Mouse (Mus musculus) stomach, embryonic 14.5 days (tissue): Measurements from ENCODE around the gene Edil3. TPM values are rescaled to one million over a fixed set of nuclear protein-coding genes. Genes with fewer than 3 reads are reported as not detected.

Source experiments
- ATAC-seq: fragments of 200-750 bp; cut with Nextera tagmentation; 2 replicates; pipeline ENCODE4 v1.8.0; 2017; ENCODE audit warnings: low read depth, moderate TSS enrichment; ENCODE audit not compliant: insufficient number of reproducible peaks, insufficient read depth, low FRiP score
- H3K27ac ChIP-seq: fragments of 300-500 bp; sonication (generic); 2 replicates; pipeline ENCODE4 v1.5.1; 2014; ENCODE audit warnings: mild to moderate bottlenecking, low read length, moderate library complexity, mixed read lengths
- H3K27me3 ChIP-seq: fragments of 300-500 bp; sonication (generic); 2 replicates; pipeline ENCODE4 v1.6.1; 2014; ENCODE audit warnings: low read length, control low read depth, mixed read lengths; ENCODE audit not compliant: control insufficient read depth, insufficient read depth
- H3K36me3 ChIP-seq: fragments of 300-500 bp; sonication (generic); 2 replicates; pipeline ENCODE4 v1.6.1; 2014; ENCODE audit warnings: mild to moderate bottlenecking, control low read depth, low read length, moderate library complexity, mixed read lengths; ENCODE audit not compliant: control insufficient read depth, insufficient read depth
- H3K4me1 ChIP-seq: fragments of 300-500 bp; sonication (generic); 2 replicates; pipeline ENCODE4 v1.6.1; 2014; ENCODE audit warnings: low read length, control low read depth, mixed read lengths; ENCODE audit not compliant: control insufficient read depth, insufficient read depth
- H3K4me2 ChIP-seq: fragments of 300-500 bp; sonication (generic); replicated peaks from 2 replicates; pipeline ENCODE4 v1.6.1; 2014; ENCODE audit warnings: low read depth, low read length, control low read depth
- H3K4me3 ChIP-seq: fragments of 300-500 bp; sonication (generic); 2 replicates; pipeline ENCODE4 v1.5.1; 2014; ENCODE audit warnings: low read depth, low read length, control low read depth
- H3K9ac ChIP-seq: fragments of 300-500 bp; sonication (generic); replicated peaks from 2 replicates; pipeline ENCODE4 v1.6.1; 2014; ENCODE audit warnings: low read depth, mild to moderate bottlenecking, control low read depth, low read length, moderate library complexity, mixed read lengths
- H3K9me3 ChIP-seq: fragments of 300-500 bp; sonication (generic); 2 replicates; pipeline ENCODE4 v1.6.1; 2016; ENCODE audit warnings: low read depth, low read length, control low read depth; ENCODE audit not compliant: control insufficient read depth
- WGBS: fragments of 180-500 bp; shearing (Covaris S2); extraction: QIAGEN DNeasy Blood & Tissue Kit; methylation state at CpG from one replicate; pipeline ENCODE4 v1.1.7; 2014; 5-methylcytosine and 5-hydroxymethylcytosine counted together
- polyA plus RNA-seq: library from polyadenylated mRNA; unstranded; fragments of >200 nt; fragmentation: Nextera tagmentation; extraction: Ambion mirVana; gene quantifications from 2 replicates; pipeline ENCODE4 v1.2.1, GENCODE M21; 2014

Gene Edil3
- polyA plus RNA-seq, 1 experiment from 2014 or later, result 18.2 TPM

DNA sequence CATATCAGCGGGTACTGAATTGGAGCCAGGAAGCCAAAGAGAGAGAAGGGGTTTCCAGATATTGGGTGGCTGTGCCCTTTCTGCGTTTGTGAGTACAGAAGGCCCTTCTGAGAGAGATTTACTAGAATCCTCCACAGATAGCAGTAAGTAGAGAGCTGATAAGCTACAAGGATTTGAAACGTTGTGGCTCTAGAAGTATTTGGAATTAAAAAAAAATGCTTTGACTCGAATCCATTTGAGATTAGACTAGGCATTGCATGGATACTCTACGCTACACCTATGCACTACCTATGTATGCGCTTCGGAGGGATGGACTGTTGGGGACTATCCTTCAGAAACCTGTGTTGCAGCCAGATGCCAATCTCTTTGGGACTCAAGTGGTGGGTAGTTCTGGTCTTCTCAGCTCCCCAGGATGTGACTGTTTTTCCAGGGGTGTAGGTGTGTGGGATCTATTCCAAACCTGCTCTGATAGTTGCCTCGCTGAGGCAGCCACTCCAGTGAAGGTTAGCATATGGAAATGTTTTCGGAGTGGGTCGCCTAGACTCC lies 1.8 kb downstream of the Edil3 start:
- no peaks in the 10 kb centered on the region for H3K4me1 ChIP-seq
- no peak for ATAC-seq
- no peaks in the 10 kb centered on the region for H3K9me3 ChIP-seq
- peak overlapping the region; percentile 18; the same call in 1 of the 2 replicates for H3K9ac ChIP-seq
- H3K4me2 ChIP-seq, result peak overlapping the region; percentile 96
- H3K36me3 ChIP-seq, result no peaks in the 10 kb centered on the region
- 19% methylated on average over 10 of the region's 10 CpGs for WGBS
- no peaks in the 10 kb centered on the region for H3K27me3 ChIP-seq
- no peak overlapping the region for H3K27ac ChIP-seq
- H3K4me3 ChIP-seq, result peak overlapping the region; percentile 59

DNA sequence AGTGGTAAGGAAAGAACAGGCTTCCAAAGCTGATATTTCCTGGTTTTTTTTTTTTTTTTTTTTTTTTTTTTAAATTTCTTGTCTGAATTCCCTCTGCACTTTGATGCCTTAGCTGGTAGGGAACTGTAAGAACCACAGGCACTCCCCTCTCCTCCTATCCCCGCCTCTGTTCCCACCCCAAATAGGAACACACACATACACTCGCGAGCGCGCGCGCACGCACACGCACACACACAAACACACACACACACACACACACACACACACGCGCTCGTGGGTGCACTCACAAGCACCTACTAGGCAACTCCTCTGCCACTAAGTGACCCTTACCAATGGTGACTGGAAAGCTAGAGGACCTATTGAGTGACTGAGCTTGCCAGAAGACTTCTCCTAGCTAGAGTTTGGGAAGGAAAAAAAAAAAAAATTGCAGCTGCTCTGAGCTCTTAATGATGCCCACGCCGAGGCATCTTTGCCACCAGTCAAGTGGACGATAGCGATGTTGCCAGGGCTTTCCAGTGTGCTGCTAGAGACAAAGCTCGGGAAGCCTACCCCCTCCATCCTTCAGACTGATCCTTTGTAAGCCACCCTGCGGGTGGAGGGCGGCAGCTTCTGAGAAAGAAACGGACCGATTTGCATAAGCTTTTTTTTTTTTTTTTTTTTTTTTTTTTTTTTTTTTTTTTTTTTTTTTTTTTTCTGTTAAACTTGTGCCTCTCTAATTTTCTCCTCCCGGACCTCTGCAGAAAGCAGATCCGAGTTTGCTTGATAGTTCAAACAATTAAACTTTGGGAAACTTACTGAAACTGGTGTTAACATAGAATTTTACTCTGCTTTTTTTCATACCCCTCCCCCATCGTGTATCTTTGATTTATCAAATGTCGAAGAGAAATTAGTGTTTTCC lies 2.5 kb downstream of the Edil3 start:
- H3K4me3 ChIP-seq, result peak overlapping the region; percentile 59
- H3K4me2 ChIP-seq, result peak overlapping the region; percentile 96
- H3K4me1 ChIP-seq, result no peaks in the 10 kb centered on the region
- no peak overlapping the region for H3K9ac ChIP-seq
- peak; percentile 54; the same call in 1 of the 2 replicates for ATAC-seq
- H3K27ac ChIP-seq, result no peak overlapping the region
- no peaks in the 10 kb centered on the region for H3K36me3 ChIP-seq
- WGBS, result 2% methylated on average over 25 of the region's 25 CpGs
- H3K9me3 ChIP-seq, result no peaks in the 10 kb centered on the region
- no peaks in the 10 kb centered on the region for H3K27me3 ChIP-seq

DNA sequence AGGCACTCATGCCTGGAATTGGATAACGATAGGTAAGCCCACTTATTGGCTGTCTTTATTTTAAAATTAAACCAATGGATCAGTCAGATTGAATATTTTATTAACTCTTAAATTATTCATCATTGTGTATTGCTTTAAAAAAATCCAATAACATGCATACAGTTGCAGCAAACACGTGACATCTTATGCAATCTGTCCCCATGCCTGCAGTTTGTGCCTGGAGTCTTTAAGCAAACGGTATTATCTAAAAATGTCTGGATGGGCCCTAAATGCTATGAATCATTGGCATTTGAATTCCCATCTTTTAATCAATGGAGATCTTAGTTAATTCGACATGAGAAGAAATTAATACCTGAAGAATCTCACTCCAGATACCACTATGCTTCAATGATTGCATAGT lies 3.2 kb downstream of the Edil3 start:
- 34% methylated on average over 4 of the region's 4 CpGs for WGBS
- Histone ChIP-seq H3K9ac (no peak overlapping the region), H3K9me3 (no peaks in the 10 kb centered on the region), H3K36me3 (no peaks in the 10 kb centered on the region), H3K4me3 (no peak overlapping the region), H3K27ac (no peak overlapping the region), H3K4me1 (no peaks in the 10 kb centered on the region), H3K4me2 (peak overlapping the region; percentile 96; the same call in 1 of the 2 replicates), H3K27me3 (no peaks in the 10 kb centered on the region)
- ATAC-seq, result no peak

- H3K27ac ChIP-seq, result no peak overlapping the region
- WGBS, result 26% methylated on average over 10 of the region's 10 CpGs
- no peak overlapping the region for H3K9ac ChIP-seq
- no peaks in the 10 kb centered on the region for H3K4me1 ChIP-seq
- H3K4me3 ChIP-seq, result no peak overlapping the region
- H3K4me2 ChIP-seq, result peak overlapping the region; percentile 19; the same call in 1 of the 2 replicates
- no peaks in the 10 kb centered on the region for H3K36me3 ChIP-seq
- no peaks in the 10 kb centered on the region for H3K27me3 ChIP-seq
- ATAC-seq, result peak; percentile 14; the same call in 1 of the 2 replicates
- no peaks in the 10 kb centered on the region for H3K9me3 ChIP-seq
These were observed 7.1 kb downstream of the Edil3 start for GRCm38 (mm10) chr13:88828362-88828761.

GRCm38 (mm10) chr13:88833732-88834131 lies 12.5 kb downstream of the Edil3 start:
- no peak for ATAC-seq
- H3K27me3 ChIP-seq, result no peaks in the 10 kb centered on the region
- WGBS, result 64% methylated on average over 1 of the region's 1 CpGs
- no peak overlapping the region for H3K9ac ChIP-seq
- H3K4me1 ChIP-seq, result no peaks in the 10 kb centered on the region
- no peak overlapping the region for H3K27ac ChIP-seq
- H3K4me3 ChIP-seq, result no peak overlapping the region
- no peaks in the 10 kb centered on the region for H3K36me3 ChIP-seq
- no peak overlapping the region for H3K4me2 ChIP-seq
- no peaks in the 10 kb centered on the region for H3K9me3 ChIP-seq

DNA sequence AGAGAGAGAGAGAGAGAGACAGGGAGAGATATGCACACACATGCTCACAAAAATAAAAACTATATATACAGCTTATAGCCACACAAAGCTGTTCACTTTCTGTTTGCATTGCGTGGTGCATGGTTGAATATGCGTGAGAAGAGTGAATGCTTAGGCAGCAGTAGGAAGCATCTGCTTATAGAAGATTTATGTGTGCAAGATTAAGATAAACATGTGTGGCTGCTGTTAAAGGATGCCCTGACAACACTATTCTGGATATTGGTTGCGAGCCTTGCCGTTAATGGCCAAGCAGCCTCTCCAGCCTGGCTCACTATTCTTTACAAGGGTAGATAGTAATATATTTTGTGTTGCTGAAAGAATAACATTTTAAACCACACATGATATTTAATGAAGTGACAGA lies 28.5 kb downstream of the Edil3 start:
- Histone ChIP-seq H3K4me1 (no peaks in the 10 kb centered on the region), H3K27me3 (no peaks in the 10 kb centered on the region), H3K36me3 (no peaks in the 10 kb centered on the region), H3K4me2 (no peak overlapping the region), H3K4me3 (no peak overlapping the region), H3K27ac (no peak overlapping the region), H3K9me3 (no peaks in the 10 kb centered on the region), H3K9ac (no peak overlapping the region)
- WGBS, result 62% methylated on average over 4 of the region's 4 CpGs
- no peak for ATAC-seq

GRCm38 (mm10) chr13:88879960-88880359 lies 58.7 kb downstream of the Edil3 start:
- WGBS, result 68% methylated on average over 2 of the region's 2 CpGs
- H3K27me3 ChIP-seq, result no peaks in the 10 kb centered on the region
- ATAC-seq, result no peak

GRCm38 (mm10) chr13:88890728-88891127 lies 69.5 kb downstream of the Edil3 start:
- Histone ChIP-seq H3K27me3 (no peaks in the 10 kb centered on the region), H3K4me1 (no peaks in the 10 kb centered on the region), H3K4me2 (no peak overlapping the region), H3K9ac (no peak overlapping the region), H3K4me3 (no peak overlapping the region), H3K36me3 (no peaks in the 10 kb centered on the region), H3K27ac (no peak overlapping the region), H3K9me3 (no peaks in the 10 kb centered on the region)
- 83% methylated on average over 3 of the region's 3 CpGs for WGBS
- ATAC-seq, result no peak

More at GRCm38 (mm10) chr13:88879960-88880359, 58.7 kb downstream of the Edil3 start:
- H3K9me3 ChIP-seq, result no peaks in the 10 kb centered on the region
- no peaks in the 10 kb centered on the region for H3K4me1 ChIP-seq
- H3K36me3 ChIP-seq, result no peaks in the 10 kb centered on the region
- H3K27ac ChIP-seq, result no peak overlapping the region
- H3K4me2 ChIP-seq, result no peak overlapping the region
- H3K4me3 ChIP-seq, result no peak overlapping the region
- H3K9ac ChIP-seq, result no peak overlapping the region
